Mouse (Mus musculus) adipocyte (in vitro differentiated cells): Measurements from ENCODE around the gene Appl2.

ENCODE experiments used
- DNase-seq: peaks from one replicate; pipeline ENCODE4 v3.0.0-alpha.2; 2016; ENCODE audit warnings: low spot score

Appl2 gene

GRCm38 (mm10) chr10:83631775-83632174 is 16.8 kb downstream of the Appl2 start:
- DNase-seq: no peak

- DNase-seq: peak; percentile 38
Measured at GRCm38 (mm10) chr10:83630899-83631298, 17.6 kb downstream of the Appl2 start.

- DNase-seq: no peak
Measured at GRCm38 (mm10) chr10:83629878-83630277, 18.7 kb downstream of the Appl2 start.

GRCm38 (mm10) chr10:83629190-83629781 is 19.3 kb downstream of the Appl2 start:
- DNase-seq: no peak

GRCm38 (mm10) chr10:83628241-83628640 is 20.3 kb downstream of the Appl2 start:
- no peak for DNase-seq

GRCm38 (mm10) chr10:83627113-83627687 is 21.3 kb downstream of the Appl2 start:
- DNase-seq: no peak

- DNase-seq: no peak
Measured at GRCm38 (mm10) chr10:83624841-83625240, 23.7 kb downstream of the Appl2 start.

- DNase-seq: no peak
Measured at GRCm38 (mm10) chr10:83624065-83624464, 24.5 kb downstream of the Appl2 start.

- no peak for DNase-seq
Measured at GRCm38 (mm10) chr10:83620350-83621055, 28.0 kb downstream of the Appl2 start.

- DNase-seq: no peak
Measured at GRCm38 (mm10) chr10:83618819-83619440, 29.6 kb downstream of the Appl2 start.

GRCm38 (mm10) chr10:83617366-83617765 is 31.2 kb downstream of the Appl2 start:
- peak; percentile 26 for DNase-seq

GRCm38 (mm10) chr10:83612648-83613215 is 35.8 kb downstream of the Appl2 start:
- no peak for DNase-seq

- no peak for DNase-seq
Measured at GRCm38 (mm10) chr10:83611863-83612262, 36.7 kb downstream of the Appl2 start.

- no peak for DNase-seq
Measured at GRCm38 (mm10) chr10:83610518-83610917, 38.0 kb downstream of the Appl2 start.

GRCm38 (mm10) chr10:83608596-83608995 is 39.9 kb downstream of the Appl2 start:
- DNase-seq: no peak

GRCm38 (mm10) chr10:83607111-83607510 is 41.4 kb downstream of the Appl2 start:
- no peak for DNase-seq

- no peak for DNase-seq
Measured at GRCm38 (mm10) chr10:83605637-83606183, 42.8 kb downstream of the Appl2 start.

- DNase-seq: no peak
Measured at GRCm38 (mm10) chr10:83603956-83604564, 44.5 kb downstream of the Appl2 start.

- no peak for DNase-seq
Measured at GRCm38 (mm10) chr10:83600650-83601049, 47.9 kb downstream of the Appl2 start.

- DNase-seq: no peak
Measured at GRCm38 (mm10) chr10:83594526-83594925, 54.0 kb downstream of the Appl2 start.

GRCm38 (mm10) chr10:83592616-83593015 is 55.9 kb downstream of the Appl2 start:
- DNase-seq: no peak

GRCm38 (mm10) chr10:83590801-83591200 is 57.7 kb downstream of the Appl2 start:
- DNase-seq: no peak
